Mouse (Mus musculus) thymus, adult 2 months (tissue): ENCODE measurements around the gene Myct1.

Experiments
- CTCF ChIP-seq: fragments of 200-500 bp; IDR thresholded peaks from 2 replicates; pipeline ENCODE4 v1.5.1; 2012; ENCODE audit warnings: mild to moderate bottlenecking, control low read depth, low read length, moderate library complexity, borderline replicate concordance; ENCODE audit not compliant: control insufficient read depth, poor library complexity, insufficient read depth; ENCODE audit errors: extremely low read depth
- POLR2A ChIP-seq: fragments of 200-500 bp; IDR thresholded peaks from 2 replicates; pipeline ENCODE4 v1.6.1; 2012; ENCODE audit warnings: mild to moderate bottlenecking, low read length, control low read depth, moderate library complexity; ENCODE audit not compliant: control insufficient read depth, poor library complexity, insufficient read depth; ENCODE audit errors: extremely low read depth

GRCm38 (mm10) chr10:5558808-5559207, 34.8 kb upstream of the Myct1 start:
- TF ChIP-seq POLR2A (no peak), CTCF (no peak)
